In the genomic region with DNA sequence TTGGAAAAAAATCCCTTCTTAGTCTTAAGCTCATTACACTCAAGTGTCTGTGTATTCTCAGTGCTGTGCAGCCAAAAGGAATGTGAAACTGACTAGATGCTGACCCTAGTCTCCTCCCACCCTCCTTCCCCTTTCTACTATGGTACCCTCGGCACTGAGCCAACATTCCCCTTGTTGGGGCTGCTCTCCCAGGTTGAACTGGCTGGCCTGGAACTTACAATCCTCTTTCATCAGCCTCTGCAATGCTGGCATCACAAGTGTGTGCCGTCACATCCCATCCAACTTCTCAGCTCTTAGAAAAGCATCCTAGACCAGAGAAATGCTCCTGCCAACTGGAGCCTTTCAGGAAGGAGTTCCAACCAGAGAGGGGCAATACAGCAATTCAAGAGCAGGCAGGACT, we compare ENCODE assay signal across 8 mouse cellular contexts. TPM values are rescaled to one million over a fixed set of nuclear protein-coding genes. Genes with fewer than 3 reads are reported as not detected.
DNase-seq lines count a peak whose midpoint lies in the region; ATAC-seq lines count a peak whose summit lies in the region.

No protein-coding gene starts in this region.

- no peak overlapping the region for H3K9ac ChIP-seq in heart, embryonic 15.5 days

- no peaks in the 10 kb centered on the region for H3K9me3 ChIP-seq in heart, embryonic 15.5 days (replicated peaks)

- DNase-seq in gastrocnemius, postnatal 10 days = peak; percentile 35
- no peak for DNase-seq in gastrocnemius, adult 18-20 months (ENCODE audit: low spot score)
- DNase-seq in right cerebral cortex, postnatal 14 days = peak; percentile 54
- no peak for DNase-seq in right cerebral cortex, postnatal 36 days (ENCODE audit: low spot score in 2 of 2)
- peak; percentile 67 for DNase-seq in lung, postnatal 14 days
- DNase-seq in thymus, postnatal 36 days = no peak
- no peak for DNase-seq in left cerebral cortex, adult 11 months (ENCODE audit: low spot score)

- peak overlapping the region; percentile 62 for H3K27ac ChIP-seq in heart, embryonic 15.5 days

- H3K4me2 ChIP-seq in heart, embryonic 15.5 days = no peak overlapping the region

- no peak overlapping the region for H3K4me3 ChIP-seq in heart, embryonic 15.5 days

- 17% methylated on average over 2 of the region's 2 CpGs for WGBS in heart, embryonic 15.5 days

- peaks cover 56% of the 10 kb centered on the region for H3K4me1 ChIP-seq in heart, embryonic 15.5 days (replicated peaks)

- no peaks in the 10 kb centered on the region for H3K27me3 ChIP-seq in heart, embryonic 15.5 days

- ATAC-seq in heart, embryonic 15.5 days (replicated peaks; ENCODE audit: insufficient number of reproducible peaks, insufficient read depth, low FRiP score, low read depth) = peak; percentile 58; the same call in 1 of the 2 replicates

- H3K36me3 ChIP-seq in heart, embryonic 15.5 days = no peaks in the 10 kb centered on the region

RNA-seq across cellular contexts. Expression of gene N4bp1, which starts 11.9 kb away (rescaled TPM):
- total RNA-seq in gastrocnemius, postnatal 10 days (2021) = 10 to 100 TPM; 15.4 to 21.7 TPM
- total RNA-seq in gastrocnemius, adult 18-20 months (2021) = 10 to 100 TPM; 16.4 to 18.2 TPM
- 5.5 and 6.7 TPM in 2 replicates for polyA plus RNA-seq in heart, embryonic 15.5 days (2015; fragmentation: Nextera tagmentation; extraction: Ambion mirVana)

Comparison
In these comparisons a context has a peak if more than half of its experiments do, and no peak if none do; other contexts are left out.
1. DNase-seq: peak in gastrocnemius, postnatal 10 days (single experiment), right cerebral cortex, postnatal 14 days (single experiment) and lung, postnatal 14 days (single experiment); none in gastrocnemius, adult 18-20 months (single experiment), right cerebral cortex, postnatal 36 days (0 of 2), thymus, postnatal 36 days (0 of 2) and left cerebral cortex, adult 11 months (single experiment).